Mouse (Mus musculus) heart, embryonic 13.5 days (tissue): ENCODE data around the gene Gpr84. TPM values are rescaled to one million over a fixed set of nuclear protein-coding genes. Genes with fewer than 3 reads are reported as not detected.

Source experiments
- ATAC-seq: fragments of 200-750 bp; cut with Nextera tagmentation; 2 replicates; pipeline ENCODE4 v1.8.0; 2017; ENCODE audit warnings: moderate TSS enrichment; ENCODE audit not compliant: insufficient number of reproducible peaks, low FRiP score, low TSS enrichment; ENCODE audit errors: extremely low read depth
- H3K27ac ChIP-seq: fragments of 300-500 bp; sonication (generic); replicated peaks from 2 replicates; pipeline ENCODE4 v1.5.1; 2015; ENCODE audit warnings: moderate library complexity, mild to moderate bottlenecking, inconsistent platforms
- H3K27me3 ChIP-seq: fragments of 300-500 bp; sonication (generic); replicated peaks from 2 replicates; pipeline ENCODE4 v1.6.1; 2015; ENCODE audit warnings: mild to moderate bottlenecking, inconsistent platforms
- H3K36me3 ChIP-seq: fragments of 300-500 bp; sonication (generic); 2 replicates; pipeline ENCODE4 v1.6.1; 2015; ENCODE audit warnings: mild to moderate bottlenecking, inconsistent platforms
- H3K4me1 ChIP-seq: fragments of 300-500 bp; sonication (generic); 2 replicates; pipeline ENCODE4 v1.6.1; 2015; ENCODE audit warnings: inconsistent platforms
- H3K4me2 ChIP-seq: fragments of 300-500 bp; sonication (generic); 2 replicates; pipeline ENCODE4 v1.6.1; 2015; ENCODE audit warnings: inconsistent platforms, mild to moderate bottlenecking, moderate library complexity
- H3K4me3 ChIP-seq: fragments of 300-500 bp; sonication (generic); 2 replicates; pipeline ENCODE4 v1.5.1; 2015; ENCODE audit warnings: moderate library complexity, mild to moderate bottlenecking, inconsistent platforms
- H3K9ac ChIP-seq: fragments of 300-500 bp; sonication (generic); 2 replicates; pipeline ENCODE4 v1.6.1; 2015; ENCODE audit warnings: inconsistent platforms, mild to moderate bottlenecking, moderate library complexity
- H3K9me3 ChIP-seq: fragments of 300-500 bp; sonication (generic); 2 replicates; pipeline ENCODE4 v1.6.1; 2016; ENCODE audit warnings: inconsistent platforms
- WGBS: fragments of 180-500 bp; shearing (Covaris S2); methylation state at CpG from one replicate; pipeline ENCODE4 v1.1.7; 2015; ENCODE audit warnings: mixed read lengths; 5-methylcytosine and 5-hydroxymethylcytosine counted together
- polyA plus RNA-seq: library from polyadenylated mRNA; unstranded; fragments of >200 nt; fragmentation: Nextera tagmentation; extraction: Ambion mirVana; gene quantifications from 2 replicates; pipeline ENCODE4 v1.2.1, GENCODE M21; 2015

The Gpr84 gene
- polyA plus RNA-seq, 1 experiment from 2014 or later = 0.28 TPM

GRCm38 (mm10) chr15:103335488-103336235 is 25.2 kb upstream of the Gpr84 start:
- H3K4me1 ChIP-seq = peaks cover 31% of the 10 kb centered on the region
- 26% methylated on average over 7 of the region's 7 CpGs for WGBS
- peaks cover 50% of the 10 kb centered on the region for H3K27me3 ChIP-seq

GRCm38 (mm10) chr15:103335040-103335439 is 24.6 kb upstream of the Gpr84 start:
- WGBS = 48% methylated on average over 3 of the region's 3 CpGs
- no peak overlapping the region for H3K9ac ChIP-seq
- H3K4me2 ChIP-seq = no peak overlapping the region
- no peak for ATAC-seq
- H3K4me3 ChIP-seq = no peak overlapping the region
- no peak overlapping the region for H3K27ac ChIP-seq
- H3K9me3 ChIP-seq = no peaks in the 10 kb centered on the region
- H3K4me1 ChIP-seq = peaks cover 25% of the 10 kb centered on the region
- no peaks in the 10 kb centered on the region for H3K36me3 ChIP-seq
- peaks cover 43% of the 10 kb centered on the region for H3K27me3 ChIP-seq

More at GRCm38 (mm10) chr15:103335488-103336235, 25.2 kb upstream of the Gpr84 start:
- no peak for ATAC-seq
- Histone ChIP-seq H3K4me2 (no peak overlapping the region), H3K4me3 (no peak overlapping the region), H3K36me3 (no peaks in the 10 kb centered on the region), H3K9me3 (no peaks in the 10 kb centered on the region), H3K27ac (no peak overlapping the region), H3K9ac (no peak overlapping the region)

GRCm38 (mm10) chr15:103334194-103334593 is 23.8 kb upstream of the Gpr84 start:
- Histone ChIP-seq H3K27ac (no peak overlapping the region), H3K4me1 (peaks cover 17% of the 10 kb centered on the region), H3K4me3 (no peak overlapping the region), H3K9me3 (no peaks in the 10 kb centered on the region), H3K36me3 (no peaks in the 10 kb centered on the region), H3K9ac (no peak overlapping the region), H3K4me2 (no peak overlapping the region), H3K27me3 (peaks cover 35% of the 10 kb centered on the region)
- 36% methylated on average over 2 of the region's 2 CpGs for WGBS
- no peak for ATAC-seq

- H3K9me3 ChIP-seq = no peaks in the 10 kb centered on the region
- H3K4me1 ChIP-seq = peaks cover 13% of the 10 kb centered on the region
- no peak overlapping the region for H3K9ac ChIP-seq
- H3K36me3 ChIP-seq = no peaks in the 10 kb centered on the region
- H3K4me2 ChIP-seq = no peak overlapping the region
- no peak for ATAC-seq
- H3K4me3 ChIP-seq = no peak overlapping the region
- WGBS = 71% methylated on average over 5 of the region's 5 CpGs
- H3K27me3 ChIP-seq = peaks cover 30% of the 10 kb centered on the region
- H3K27ac ChIP-seq = no peak overlapping the region
Observed at GRCm38 (mm10) chr15:103333738-103334137, 23.3 kb upstream of the Gpr84 start.

GRCm38 (mm10) chr15:103333081-103333615 is 22.7 kb upstream of the Gpr84 start:
- 65% methylated on average over 5 of the region's 5 CpGs for WGBS
- no peak overlapping the region for H3K4me3 ChIP-seq
- H3K9ac ChIP-seq = no peak overlapping the region
- H3K36me3 ChIP-seq = no peaks in the 10 kb centered on the region
- no peak overlapping the region for H3K4me2 ChIP-seq
- no peak overlapping the region for H3K27ac ChIP-seq
- H3K27me3 ChIP-seq = peaks cover 27% of the 10 kb centered on the region
- ATAC-seq = no peak; the same call in 1 of the 2 replicates
- peaks cover 13% of the 10 kb centered on the region for H3K4me1 ChIP-seq
- H3K9me3 ChIP-seq = no peaks in the 10 kb centered on the region

DNA sequence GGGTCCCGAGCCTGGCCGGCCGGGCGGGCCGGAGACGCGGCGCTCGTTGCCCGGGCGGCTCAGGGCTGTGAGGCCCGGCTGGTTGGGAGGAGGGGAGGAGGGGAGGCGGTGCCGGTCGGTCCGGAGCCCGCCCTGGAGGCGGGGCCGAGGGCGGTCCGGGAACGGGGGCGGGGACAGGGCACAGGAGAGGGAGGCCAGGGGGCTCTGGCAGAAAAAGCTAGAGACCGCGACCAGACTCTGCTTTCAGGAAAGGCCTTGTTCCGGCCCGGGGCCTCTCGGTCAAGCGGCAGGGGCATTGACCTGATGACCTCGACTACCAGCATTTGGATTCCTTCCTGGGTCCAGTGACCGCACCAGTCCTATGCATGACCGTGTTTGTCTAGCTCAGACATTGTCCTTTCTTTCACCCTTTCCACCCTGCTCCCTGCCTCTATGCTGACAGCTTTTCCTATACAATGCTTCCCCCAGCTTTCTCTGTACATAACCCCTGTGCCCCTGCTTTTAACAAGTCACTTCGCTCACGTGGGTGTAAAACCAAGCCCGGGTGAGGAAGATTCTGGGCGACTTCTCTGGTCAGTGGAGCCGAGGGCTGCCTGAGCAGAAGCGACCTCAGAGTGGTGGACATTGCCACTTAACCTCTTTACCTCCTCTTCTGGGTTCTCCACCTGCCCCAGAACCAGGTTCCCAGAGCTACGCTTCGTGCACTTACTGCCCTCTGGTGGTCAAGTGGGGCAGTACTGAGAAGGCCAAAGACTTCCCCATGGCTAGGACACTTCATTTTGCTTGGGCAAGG is 13.2 kb upstream of the Gpr84 start:
- H3K36me3 ChIP-seq = peaks cover 11% of the 10 kb centered on the region
- peak overlapping the region; percentile 88 for H3K4me2 ChIP-seq
- WGBS = 2% methylated on average over 37 of the region's 40 CpGs
- H3K27me3 ChIP-seq = 0 out of 2 replicates have a peak, but pooled peaks cover 3% of the 10 kb centered on the region
- peak; percentile 95 for ATAC-seq
- H3K9me3 ChIP-seq = no peaks in the 10 kb centered on the region
- peak overlapping the region; percentile 74 for H3K4me3 ChIP-seq
- H3K4me1 ChIP-seq = peaks cover 41% of the 10 kb centered on the region
- peak overlapping the region; percentile 90 for H3K9ac ChIP-seq
- H3K27ac ChIP-seq = peak overlapping the region; percentile 82

GRCm38 (mm10) chr15:103323070-103323454 is 12.7 kb upstream of the Gpr84 start:
- Histone ChIP-seq H3K36me3 (peaks cover 13% of the 10 kb centered on the region), H3K4me3 (peak overlapping the region; percentile 74), H3K27me3 (no peaks in the 10 kb centered on the region), H3K4me1 (peaks cover 46% of the 10 kb centered on the region), H3K9me3 (no peaks in the 10 kb centered on the region), H3K4me2 (peak overlapping the region; percentile 88), H3K9ac (peak overlapping the region; percentile 90), H3K27ac (peak overlapping the region; percentile 82)
- WGBS = under 1% methylated on average over 21 of the region's 26 CpGs
- ATAC-seq = peak; percentile 66

- peak overlapping the region; percentile 74 for H3K4me3 ChIP-seq
- peaks cover 53% of the 10 kb centered on the region for H3K4me1 ChIP-seq
- H3K36me3 ChIP-seq = peaks cover 19% of the 10 kb centered on the region
- peak overlapping the region; percentile 88 for H3K4me2 ChIP-seq
- no peaks in the 10 kb centered on the region for H3K27me3 ChIP-seq
- WGBS = 59% methylated on average over 4 of the region's 4 CpGs
- H3K27ac ChIP-seq = peak overlapping the region; percentile 82; the same call in 1 of the 2 replicates
- peak overlapping the region; percentile 90 for H3K9ac ChIP-seq
- no peaks in the 10 kb centered on the region for H3K9me3 ChIP-seq
- ATAC-seq = no peak
Observed at GRCm38 (mm10) chr15:103322396-103322795, 12.0 kb upstream of the Gpr84 start.

- H3K9me3 ChIP-seq = no peaks in the 10 kb centered on the region
- WGBS = 47% methylated on average over 1 of the region's 1 CpGs
- no peaks in the 10 kb centered on the region for H3K27me3 ChIP-seq
- H3K9ac ChIP-seq = peak overlapping the region; percentile 11; the same call in 1 of the 2 replicates
- H3K4me3 ChIP-seq = no peak overlapping the region
- peaks cover 61% of the 10 kb centered on the region for H3K4me1 ChIP-seq
- no peak for ATAC-seq
- H3K27ac ChIP-seq = no peak overlapping the region
- peaks cover 31% of the 10 kb centered on the region for H3K36me3 ChIP-seq
- H3K4me2 ChIP-seq = no peak overlapping the region
Observed at GRCm38 (mm10) chr15:103321076-103321475, 10.7 kb upstream of the Gpr84 start.

DNA sequence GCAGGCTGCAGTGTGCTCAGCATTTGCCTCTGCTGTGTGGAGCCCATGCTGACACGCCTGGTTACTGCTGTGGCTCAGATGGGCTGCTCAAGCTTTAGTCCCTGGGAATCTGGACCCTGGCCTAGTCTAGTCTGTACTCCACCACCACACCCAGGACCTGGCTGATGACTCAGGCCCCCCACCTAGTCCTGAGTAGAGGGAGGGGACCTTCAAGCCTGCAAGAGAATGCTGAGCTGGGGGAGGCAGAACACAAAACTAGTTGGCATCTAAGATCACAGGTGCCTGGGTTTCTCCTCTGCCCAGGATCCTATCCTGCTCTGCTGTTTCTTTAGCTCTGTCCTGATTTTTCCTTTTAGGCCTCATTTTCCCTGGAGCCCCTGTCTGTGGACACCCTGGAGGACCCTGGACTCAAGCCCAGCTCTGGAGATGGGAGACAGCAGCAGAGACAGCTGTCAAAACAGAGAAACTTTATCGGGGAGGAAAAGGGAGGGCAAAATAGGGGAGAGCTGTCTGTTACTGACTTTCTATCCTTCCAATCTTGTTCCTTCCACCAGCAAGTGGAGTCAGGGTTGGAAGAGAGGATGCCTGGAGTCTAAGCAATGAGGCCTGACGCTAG is 7.9 kb upstream of the Gpr84 start:
- 62% methylated on average over 3 of the region's 3 CpGs for WGBS

GRCm38 (mm10) chr15:103317731-103318130 is 7.3 kb upstream of the Gpr84 start:
- H3K27ac ChIP-seq = peak overlapping the region; percentile 51
- WGBS = 90% methylated on average over 8 of the region's 8 CpGs

More for the DNA sequence above, 7.9 kb upstream of the Gpr84 start:
- Histone ChIP-seq H3K9ac (peak overlapping the region; percentile 53), H3K27ac (peak overlapping the region; percentile 51), H3K4me1 (peaks cover 80% of the 10 kb centered on the region), H3K9me3 (no peaks in the 10 kb centered on the region), H3K4me3 (no peak overlapping the region), H3K36me3 (peaks cover 32% of the 10 kb centered on the region), H3K4me2 (no peak overlapping the region), H3K27me3 (0 out of 2 replicates have a peak, but pooled peaks cover 3% of the 10 kb centered on the region)
- ATAC-seq = no peak

More at GRCm38 (mm10) chr15:103317731-103318130, 7.3 kb upstream of the Gpr84 start:
- ATAC-seq = no peak
- Histone ChIP-seq H3K9me3 (no peaks in the 10 kb centered on the region), H3K4me3 (no peak overlapping the region), H3K4me1 (peaks cover 77% of the 10 kb centered on the region), H3K4me2 (no peak overlapping the region), H3K36me3 (peaks cover 32% of the 10 kb centered on the region), H3K9ac (peak overlapping the region; percentile 53), H3K27me3 (0 out of 2 replicates have a peak, but pooled peaks cover 3% of the 10 kb centered on the region)
